Mouse (Mus musculus): ENCODE measurements at regions not wholly inside any gene's neighbourhood (a gene's known extent, or its start where the extent isn't known, plus 50 kb on each side); places are given as distances from the start of the nearest gene placed in this dataset.

DNA sequence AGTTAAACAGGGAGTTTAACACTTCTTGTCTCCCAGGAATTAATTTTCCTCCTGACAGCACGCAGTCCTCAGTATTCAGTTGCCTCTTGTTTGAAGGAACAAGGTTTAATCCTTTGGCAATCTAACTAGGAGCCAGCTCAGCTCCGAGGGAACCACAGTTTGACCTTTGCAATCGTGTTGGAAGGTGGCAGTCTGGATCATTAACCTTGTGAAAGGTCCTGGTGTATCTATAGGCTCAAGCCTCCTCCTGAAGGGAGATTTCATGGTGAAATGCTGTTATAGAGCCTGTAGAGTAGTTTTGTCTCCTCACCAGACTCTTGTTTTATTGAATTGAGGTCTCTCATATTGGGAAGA is 1723.6 kb upstream of the Gm7489 start:
- TF ChIP-seq TCF12 (IDR thresholded peaks at IDR 0.05; ENCODE audit: low read depth, low read length) (no peak), ETS1 (IDR thresholded peaks at IDR 0.05; ENCODE audit: low read depth, low read length) (no peak), MAZ (IDR thresholded peaks at IDR 0.05; ENCODE audit: low read depth, low read length) (no peak), TBP (IDR thresholded peaks at IDR 0.05; ENCODE audit: low read depth, low read length) (no peak), NRF1 (IDR thresholded peaks at IDR 0.05; ENCODE audit: insufficient read depth, low read depth, low read length, poor library complexity, severe bottlenecking) (no peak), TAL1 (IDR thresholded peaks at IDR 0.05; ENCODE audit: low read length) (no peak), JUND (IDR thresholded peaks at IDR 0.05; ENCODE audit: low read depth, low read length) (no peak), MYC (IDR thresholded peaks at IDR 0.05; ENCODE audit: low read depth, low read length) (no peak), ZNF384 (IDR thresholded peaks at IDR 0.05; ENCODE audit: low read depth, low read length) (no peak), RAD21 (IDR thresholded peaks at IDR 0.05; ENCODE audit: low read depth, low read length) (no peak), GABPA (IDR thresholded peaks at IDR 0.05; ENCODE audit: low read depth, low read length) (no peak), BHLHE40 (IDR thresholded peaks at IDR 0.05; ENCODE audit: borderline replicate concordance, low read depth, low read length) (no peak)
- Histone ChIP-seq H3K4me1 (ENCODE audit: control insufficient read depth in 1 of 2, insufficient read depth in 2 of 2, low read length in 2 of 2) (peaks cover 1 to 4% of the 10 kb centered on the region in 2 experiments; a peak in 2 of 4 replicates), H3K36me3 (ENCODE audit: control insufficient read depth in 1 of 2, insufficient read depth in 2 of 2, low read length in 2 of 2) (peaks cover 0 to 4% of the 10 kb centered on the region in 2 experiments; a peak in 2 of 4 replicates), H3K27me3 (ENCODE audit: control insufficient read depth in 1 of 2, insufficient read depth in 2 of 2, low read length in 2 of 2) (peaks cover 0 to 2% of the 10 kb centered on the region in 2 experiments; a peak in 1 of 4 replicates), H3K9ac (ENCODE audit: control insufficient read depth, low read depth, low read length, poor library complexity, severe bottlenecking) (no peak overlapping the region), H3K9me3 (replicated peaks; ENCODE audit: insufficient read depth, low read length) (no peaks in the 10 kb centered on the region), H3K4me3 (ENCODE audit: control insufficient read depth in 1 of 2, insufficient read depth in 1 of 2, low read depth in 2 of 2, low read length in 2 of 2) (no peak overlapping the region), H3K27ac (ENCODE audit: control insufficient read depth, low read depth, low read length) (no peak overlapping the region), H3K79me2 (ENCODE audit: control insufficient read depth, insufficient read depth, low read length, poor library complexity) (no peaks in the 10 kb centered on the region)
- no peak for DNase-seq (ENCODE audit: low read depth, low spot score)

DNA sequence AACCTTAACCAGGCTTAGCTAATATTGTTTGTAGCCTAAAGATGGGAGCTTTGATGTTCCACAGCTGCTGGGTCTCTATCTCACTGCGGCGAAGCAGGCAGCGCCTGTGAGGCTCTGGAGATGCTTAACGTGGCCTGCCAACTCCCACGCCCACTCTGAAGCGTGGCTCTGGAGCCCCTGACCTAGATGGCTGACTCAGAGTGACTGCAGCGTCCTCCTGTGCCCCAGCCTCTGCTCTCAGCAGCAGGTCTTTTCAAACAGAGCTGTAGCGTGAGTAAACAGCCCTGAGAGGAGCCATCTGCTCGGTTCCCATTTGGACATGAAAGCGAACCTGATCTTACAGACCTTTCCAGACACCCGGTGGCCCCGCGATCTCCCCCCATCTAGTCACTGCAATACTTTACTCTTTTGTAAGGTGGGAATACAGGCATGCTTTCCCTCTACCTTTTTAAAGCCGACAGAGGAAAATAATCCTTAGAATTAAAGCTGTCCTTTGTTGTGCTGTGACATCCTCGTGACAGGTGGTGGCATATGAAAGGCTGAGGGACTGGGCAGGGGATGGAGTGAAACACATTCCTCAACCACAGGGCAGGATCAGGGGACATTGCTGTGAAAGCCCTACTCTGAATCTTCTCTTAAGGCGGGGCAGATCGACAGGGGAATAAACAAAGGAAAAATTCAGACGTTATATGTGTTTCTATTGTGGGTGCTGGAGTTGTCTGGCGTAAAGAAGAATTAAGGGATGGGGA is 1723.0 kb upstream of the Gm7489 start:
- DNase-seq (ENCODE audit: low read depth, low spot score), result no peak

More for the DNA sequence above, 1723.0 kb upstream of the Gm7489 start:
- Histone ChIP-seq H3K9ac (ENCODE audit: control insufficient read depth, low read depth, low read length, poor library complexity, severe bottlenecking) (no peak overlapping the region), H3K9me3 (replicated peaks; ENCODE audit: insufficient read depth, low read length) (no peaks in the 10 kb centered on the region), H3K4me3 (ENCODE audit: control insufficient read depth in 1 of 2, insufficient read depth in 1 of 2, low read depth in 2 of 2, low read length in 2 of 2) (no peak overlapping the region), H3K79me2 (ENCODE audit: control insufficient read depth, insufficient read depth, low read length, poor library complexity) (no peaks in the 10 kb centered on the region), H3K27me3 (ENCODE audit: control insufficient read depth in 1 of 2, insufficient read depth in 2 of 2, low read length in 2 of 2) (peaks cover 0 to 2% of the 10 kb centered on the region in 2 experiments; a peak in 1 of 4 replicates), H3K36me3 (ENCODE audit: control insufficient read depth in 1 of 2, insufficient read depth in 2 of 2, low read length in 2 of 2) (peaks cover 0 to 10% of the 10 kb centered on the region in 2 experiments; a peak in 2 of 4 replicates), H3K27ac (ENCODE audit: control insufficient read depth, low read depth, low read length) (no peak overlapping the region), H3K4me1 (ENCODE audit: control insufficient read depth in 1 of 2, insufficient read depth in 2 of 2, low read length in 2 of 2) (peaks cover 4 to 7% of the 10 kb centered on the region in 2 experiments; a peak in 3 of 4 replicates)
- TF ChIP-seq ZNF384 (IDR thresholded peaks at IDR 0.05; ENCODE audit: low read depth, low read length) (no peak), CTCF (IDR thresholded peaks at IDR 0.05 in 2 of 3, conservative IDR thresholded peaks at IDR 0.05 in 1 of 3; ENCODE audit: control insufficient read depth in 1 of 3, insufficient read depth in 1 of 3, low read depth in 2 of 3, low read length in 3 of 3, poor library complexity in 1 of 3, severe bottlenecking in 1 of 3) (no peak), JUND (IDR thresholded peaks at IDR 0.05; ENCODE audit: low read depth, low read length) (no peak), SIN3A (IDR thresholded peaks at IDR 0.05; ENCODE audit: low read length) (no peak), ZC3H11A (IDR thresholded peaks at IDR 0.05; ENCODE audit: low read depth, low read length) (no peak), GATA1 (IDR thresholded peaks at IDR 0.05; ENCODE audit: low read depth, low read length) (no peak), UBTF (IDR thresholded peaks at IDR 0.05; ENCODE audit: borderline replicate concordance, insufficient read depth, low read depth, low read length) (no peak), HCFC1 (IDR thresholded peaks at IDR 0.05; ENCODE audit: low read depth, low read length) (no peak), POLR2AphosphoS5 (IDR thresholded peaks at IDR 0.05; ENCODE audit: borderline replicate concordance, low read depth, low read length) (no peak), MYB (IDR thresholded peaks at IDR 0.05; ENCODE audit: low read depth, low read length) (no peak), TAL1 (IDR thresholded peaks at IDR 0.05; ENCODE audit: low read length) (no peak)
